Mouse (Mus musculus) bone marrow, adult 2 months (tissue): ENCODE data around the gene Adamtsl4.
"Not testable (repeated sequence)": the region's sequence is repeated elsewhere in the genome, so short reads cannot be mapped to it uniquely, and the experiment has no call there.

Source experiments
- CTCF ChIP-seq: fragments of 200-500 bp; IDR thresholded peaks from 2 replicates; pipeline ENCODE4 v1.5.1; 2011; ENCODE audit warnings: low read length, control low read depth; ENCODE audit not compliant: control insufficient read depth, insufficient read depth
- POLR2A ChIP-seq: fragments of 200-500 bp; IDR thresholded peaks from 2 replicates; pipeline ENCODE4 v1.6.1; 2011; ENCODE audit warnings: low read depth, mild to moderate bottlenecking, control low read depth, low read length, borderline replicate concordance; ENCODE audit not compliant: control insufficient read depth

DNA sequence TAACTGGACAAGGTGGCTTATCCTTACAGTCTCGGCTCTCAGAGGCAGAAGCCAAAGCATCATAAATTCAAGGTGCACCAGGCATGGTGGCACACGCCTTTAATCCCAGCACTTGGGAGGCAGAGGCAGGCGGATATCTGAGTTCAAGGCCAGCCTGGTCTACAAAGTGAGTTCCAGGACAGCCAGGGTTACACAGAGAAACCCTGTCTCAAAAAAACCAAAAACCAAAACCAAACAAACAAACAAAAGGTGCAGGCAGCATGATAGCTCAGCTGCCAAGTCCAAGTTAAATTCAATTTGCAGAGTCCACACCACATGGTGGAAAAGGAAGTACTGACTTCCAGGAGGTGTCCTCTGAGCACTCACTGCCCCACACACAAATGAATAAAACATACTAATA lies 33.3 kb downstream of the Adamtsl4 start:
- TF ChIP-seq CTCF, POLR2A: not testable (repeated sequence)
